In genomic region chr3:134240718-134241025, GRCm38 (mm10) we compare ENCODE assay signal across 11 mouse cellular contexts. TPM values are rescaled to one million over a fixed set of nuclear protein-coding genes. Genes with fewer than 3 reads are reported as not detected.
DNase-seq lines count a peak whose midpoint lies in the region; ATAC-seq and TF ChIP-seq lines count a peak whose summit lies in the region.
"Had no signal": no experiment of that assay in that cellular context is flagged by ENCODE, and none has a peak within 500 bp of the region (broad histone marks: within the 10 kb centered on the region; RNA-seq: fewer than 3 reads in every experiment).

No protein-coding gene starts in this region.

- H3K4me3 ChIP-seq in heart, embryonic 14.5 days (ENCODE audit: control insufficient read depth in 1 of 2, insufficient read depth in 1 of 2, low read depth in 1 of 2, low read length in 2 of 2): peak overlapping the region; percentile 63 to 72
- peak overlapping the region; percentile 49 for H3K4me3 ChIP-seq in bone marrow macrophage, adult 2 months (ENCODE audit: insufficient read depth, low read length)
- H3K4me3 ChIP-seq in forebrain, embryonic 16.5 days (replicated peaks; ENCODE audit: low read length): peak overlapping the region; percentile 73
- H3K4me3 ChIP-seq in liver, postnatal 0 days (ENCODE audit: low read depth, low read length): peak overlapping the region; percentile 50

- peaks cover 0 to 14% of the 10 kb centered on the region in 2 experiments; a peak in 2 of 4 replicates for H3K4me1 ChIP-seq in heart, embryonic 14.5 days (ENCODE audit: control insufficient read depth in 2 of 2, insufficient read depth in 2 of 2, low read length in 2 of 2)
- H3K4me1 ChIP-seq in bone marrow macrophage, adult 2 months (ENCODE audit: control insufficient read depth, insufficient read depth, low read length): no peaks in the 10 kb centered on the region
- H3K4me1 ChIP-seq in forebrain, embryonic 16.5 days (replicated peaks; ENCODE audit: control insufficient read depth, insufficient read depth, low read length): peaks cover 20% of the 10 kb centered on the region
- H3K4me1 ChIP-seq in liver, postnatal 0 days (ENCODE audit: insufficient read depth): peaks cover 12% of the 10 kb centered on the region

- H3K36me3 ChIP-seq in heart, embryonic 14.5 days (ENCODE audit: control insufficient read depth, insufficient read depth, low read length): no peaks in the 10 kb centered on the region
- no peaks in the 10 kb centered on the region for H3K36me3 ChIP-seq in forebrain, embryonic 16.5 days (ENCODE audit: control insufficient read depth, insufficient read depth)
- no peaks in the 10 kb centered on the region for H3K36me3 ChIP-seq in liver, postnatal 0 days (replicated peaks; ENCODE audit: insufficient read depth, low read length)

- no peak for TF ChIP-seq EP300 in liver, postnatal 0 days (IDR thresholded peaks at IDR 0.05; ENCODE audit: low read depth)

- H3K9me3 ChIP-seq in heart, embryonic 14.5 days (ENCODE audit: control insufficient read depth, low read length): no peaks in the 10 kb centered on the region
- H3K9me3 ChIP-seq in forebrain, embryonic 16.5 days (ENCODE audit: control insufficient read depth, low read length): no peaks in the 10 kb centered on the region
- H3K9me3 ChIP-seq in liver, postnatal 0 days (ENCODE audit: low read length): no peaks in the 10 kb centered on the region

- no peak for TF ChIP-seq CTCF in bone marrow macrophage, adult 2 months (IDR thresholded peaks at IDR 0.05; ENCODE audit: low read depth, low read length)
- no peak for TF ChIP-seq CTCF in liver, postnatal 0 days (IDR thresholded peaks at IDR 0.05; ENCODE audit: low read depth)

- no peak for ATAC-seq in heart, embryonic 14.5 days (ENCODE audit: insufficient number of reproducible peaks, insufficient read depth, low FRiP score, low read depth)
- no peak for ATAC-seq in forebrain, embryonic 16.5 days
- no peak for ATAC-seq in liver, postnatal 0 days

- intact Hi-C loops in heart, postnatal 36 days (cut with DNase I): loop anchor here (5.0 to 10.0 kb wide), 3 partner anchors 97 to 696 kb away; partner anchors contain the start of gene Tet2

- no peak for TF ChIP-seq POLR2A in bone marrow macrophage, adult 2 months (IDR thresholded peaks at IDR 0.05; ENCODE audit: borderline replicate concordance, low read depth, low read length)

- H3K9ac ChIP-seq in heart, embryonic 14.5 days (ENCODE audit: low read length): peak overlapping the region; percentile 80
- peak overlapping the region; percentile 80 for H3K9ac ChIP-seq in forebrain, embryonic 16.5 days (replicated peaks; ENCODE audit: low read depth, low read length)
- no peak overlapping the region for H3K9ac ChIP-seq in liver, postnatal 0 days (replicated peaks)

- H3K4me2 ChIP-seq in heart, embryonic 14.5 days (ENCODE audit: low read length): peak overlapping the region; percentile 88
- peak overlapping the region; percentile 86 for H3K4me2 ChIP-seq in forebrain, embryonic 16.5 days (ENCODE audit: low read length)
- peak overlapping the region; percentile 85 for H3K4me2 ChIP-seq in liver, postnatal 0 days (ENCODE audit: low read depth, low read length)

- DNase-seq in heart, postnatal 36 days: no peak
- DNase-seq in liver, postnatal 0 days: no peak
- DNase-seq in spleen, postnatal 4 days (ENCODE audit: low spot score in 2 of 2): no peak
- DNase-seq in thymus, postnatal 0 days (ENCODE audit: low spot score): no peak
- DNase-seq in urinary bladder, adult 18-20 months (ENCODE audit: low spot score in 2 of 2): no peak

- no peaks in the 10 kb centered on the region for H3K27me3 ChIP-seq in heart, embryonic 14.5 days (ENCODE audit: control insufficient read depth, insufficient read depth, low read length)
- H3K27me3 ChIP-seq in forebrain, embryonic 16.5 days (replicated peaks; ENCODE audit: control insufficient read depth, insufficient read depth, low read length): no peaks in the 10 kb centered on the region
- H3K27me3 ChIP-seq in liver, postnatal 0 days (ENCODE audit: insufficient read depth, low read length): peaks cover 40% of the 10 kb centered on the region

- WGBS in heart, embryonic 14.5 days: 16% methylated on average over 6 of the region's 6 CpGs
- WGBS in forebrain, embryonic 16.5 days: 5% methylated on average over 6 of the region's 6 CpGs
- WGBS in liver, postnatal 0 days (ENCODE audit: insufficient replicate concordance): 23% methylated on average over 6 of the region's 6 CpGs

- peak overlapping the region in 1 of 2 experiments; percentile 95; a peak in 2 of 4 replicates for H3K27ac ChIP-seq in heart, embryonic 14.5 days (replicated peaks in 1 of 2; ENCODE audit: control insufficient read depth in 1 of 2, insufficient read depth in 1 of 2, low read depth in 2 of 2, low read length in 2 of 2)
- no peak overlapping the region for H3K27ac ChIP-seq in bone marrow macrophage, adult 2 months (ENCODE audit: insufficient read depth, low read depth, low read length)
- H3K27ac ChIP-seq in forebrain, embryonic 16.5 days (ENCODE audit: low read length): peak overlapping the region; percentile 95
- no peak overlapping the region for H3K27ac ChIP-seq in liver, postnatal 0 days (ENCODE audit: low read depth)

RNA-seq across cellular contexts. Expression of gene Cxxc4, which starts 4.4 kb away (rescaled TPM):
- 5.4 and 6.2 TPM in 2 replicates for polyA plus RNA-seq in heart, embryonic 14.5 days (2014; fragmentation: Nextera tagmentation; extraction: Ambion mirVana)
- total RNA-seq in heart, postnatal 36 days (2021): 1 to 10 TPM; 2.2 to 2.5 TPM
- not detected in 2 replicates for polyA plus RNA-seq in bone marrow macrophage, adult 2 months (2012; ENCODE audit: insufficient read depth, insufficient read length, missing spikeins)
- polyA plus RNA-seq in forebrain, embryonic 16.5 days (2015; fragmentation: Nextera tagmentation; extraction: Ambion mirVana): 12.3 and 15.3 TPM in 2 replicates
- polyA plus RNA-seq in liver, postnatal 0 days (2015; fragmentation: Nextera tagmentation; extraction: Ambion mirVana): 0.13 and 0.25 TPM in 2 replicates
- 0.61 and 0.63 TPM in 2 replicates for polyA plus RNA-seq in thymus, postnatal 0 days (2015; fragmentation: Nextera tagmentation; extraction: Ambion mirVana)
- total RNA-seq: common myeloid progenitor, adult 5-6 weeks; megakaryocyte-erythroid progenitor cell, adult 5-6 weeks; MEL had no signal
